In genomic region chr1:55874143-55874867, GRCm38 (mm10) we compare ENCODE assay signal across 7 mouse cellular contexts.
DNase-seq lines count a peak whose midpoint lies in the region; ATAC-seq lines count a peak whose summit lies in the region.

No protein-coding gene starts in this region.

- H3K9me3 ChIP-seq in forebrain, embryonic 12.5 days, result no peaks in the 10 kb centered on the region
- 0 out of 2 replicates have a peak, but pooled peaks cover 3% of the 10 kb centered on the region for H3K9me3 ChIP-seq in hindbrain, embryonic 12.5 days (replicated peaks)

- no peaks in the 10 kb centered on the region for H3K4me1 ChIP-seq in forebrain, embryonic 12.5 days
- H3K4me1 ChIP-seq in hindbrain, embryonic 12.5 days, result no peaks in the 10 kb centered on the region

- WGBS in forebrain, embryonic 12.5 days, result 19% methylated on average over 7 of the region's 7 CpGs
- 20% methylated on average over 7 of the region's 7 CpGs for WGBS in hindbrain, embryonic 12.5 days

- H3K27ac ChIP-seq in forebrain, embryonic 12.5 days, result no peak overlapping the region
- H3K27ac ChIP-seq in hindbrain, embryonic 12.5 days, result no peak overlapping the region

- no peak overlapping the region for H3K9ac ChIP-seq in forebrain, embryonic 12.5 days
- H3K9ac ChIP-seq in hindbrain, embryonic 12.5 days, result no peak overlapping the region

- no peak overlapping the region for H3K4me3 ChIP-seq in forebrain, embryonic 12.5 days (replicated peaks)
- no peak overlapping the region for H3K4me3 ChIP-seq in hindbrain, embryonic 12.5 days

- no peaks in the 10 kb centered on the region for H3K27me3 ChIP-seq in forebrain, embryonic 12.5 days
- no peaks in the 10 kb centered on the region for H3K27me3 ChIP-seq in hindbrain, embryonic 12.5 days

- no peaks in the 10 kb centered on the region for H3K36me3 ChIP-seq in forebrain, embryonic 12.5 days (replicated peaks)
- no peaks in the 10 kb centered on the region for H3K36me3 ChIP-seq in hindbrain, embryonic 12.5 days

- peak; percentile 81 for ATAC-seq in forebrain, embryonic 12.5 days (ENCODE audit: low FRiP score)
- ATAC-seq in hindbrain, embryonic 12.5 days (ENCODE audit: low FRiP score), result peak; percentile 80
- ATAC-seq in megakaryocyte-erythroid progenitor cell, adult 5-6 weeks (replicated peaks; ENCODE audit: low FRiP score, low TSS enrichment, poor library complexity, severe bottlenecking), result peak; percentile 90

- peak; percentile 85 for DNase-seq in NIH3T3 (ENCODE audit: low read depth)
- peak; percentile 34 for DNase-seq in c-Kit-positive CD71-positive TER-119-negative erythroid progenitor cells, embryonic 14.5 days (ENCODE audit: low read depth)
- peak; percentile 58 to 70 for DNase-seq in layer of hippocampus, postnatal 36 days
- peak; percentile 82 to 89 for DNase-seq in right cerebral cortex, postnatal 10 days (ENCODE audit: low spot score in 2 of 2)

- H3K4me2 ChIP-seq in forebrain, embryonic 12.5 days, result no peak overlapping the region
- H3K4me2 ChIP-seq in hindbrain, embryonic 12.5 days (replicated peaks), result no peak overlapping the region

Comparison
In these comparisons a context has a peak if more than half of its experiments do, and no peak if none do; other contexts are left out.
1. DNase-seq: peak in every context shown above with its lines; median percentile 86 in right cerebral cortex, postnatal 10 days; 85 in NIH3T3; 64 in layer of hippocampus, postnatal 36 days; 34 in c-Kit-positive CD71-positive TER-119-negative erythroid progenitor cells, embryonic 14.5 days.